Mouse (Mus musculus) heart, adult 8-10 months (tissue): ENCODE data around the gene Sae1. TPM values are rescaled to one million over a fixed set of nuclear protein-coding genes. Genes with fewer than 3 reads are reported as not detected.
"Not testable (repeated sequence)": the region's sequence is repeated elsewhere in the genome, so short reads cannot be mapped to it uniquely, and the experiment has no call there.

Experiments used
- DNase-seq: peaks from one replicate; pipeline ENCODE4 v3.0.0; 2022; ENCODE audit warnings: low spot score
- total RNA-seq, 4 experiments: library from RNA; stranded (reverse); gene quantifications; 2 replicates each; pipeline ENCODE4 v1.2.4; 2022

Sae1 gene
- total RNA-seq, 4 experiments from 2014 or later: 31.6 to 38.8 (median 36.1) TPM

DNA sequence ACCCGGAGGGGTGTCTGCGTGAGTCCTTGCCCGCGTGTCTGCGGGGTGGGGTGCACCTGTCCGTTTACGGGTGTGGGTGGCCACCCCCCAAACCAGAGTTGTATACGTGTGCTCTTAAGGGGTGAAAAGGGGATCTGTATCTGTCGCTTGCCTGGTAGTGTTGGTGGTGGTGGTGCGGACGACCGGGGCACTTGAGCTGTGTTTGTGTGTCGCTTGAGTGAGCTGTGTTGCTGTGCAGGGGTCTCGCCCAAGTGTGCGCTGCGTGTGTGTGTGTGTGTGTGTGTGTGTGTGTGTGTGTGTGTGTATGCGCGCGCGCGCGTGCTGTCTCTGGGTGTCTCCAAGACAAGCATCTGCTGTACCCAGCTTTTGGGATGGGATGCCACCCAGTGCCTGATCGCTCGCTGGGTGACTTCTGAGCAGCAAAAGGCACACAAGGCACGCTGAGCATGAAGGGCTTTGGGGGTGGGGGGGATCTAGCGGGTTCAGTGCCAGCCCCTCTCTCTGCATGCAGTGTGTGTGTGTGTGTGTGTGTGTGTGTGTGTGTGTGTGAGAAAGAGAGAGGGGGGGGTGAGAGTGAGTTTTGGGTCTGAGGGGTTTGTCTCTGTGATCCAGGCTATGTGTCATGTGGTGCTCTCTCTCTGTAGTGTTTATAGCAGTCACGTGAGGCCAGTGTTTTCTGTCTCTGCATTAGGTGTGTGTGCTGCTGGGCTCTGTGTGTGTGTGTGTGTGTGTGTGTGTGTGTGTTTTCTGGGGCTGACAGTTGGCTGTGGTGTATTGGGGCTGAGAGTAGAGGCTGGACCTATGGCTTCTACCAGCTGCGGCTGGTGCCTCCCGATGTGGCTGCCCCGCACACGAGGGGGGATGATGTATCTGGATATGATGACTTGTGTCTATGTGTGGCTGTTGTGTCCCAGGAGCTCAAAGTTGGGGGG lies 76.8 kb downstream of the Sae1 start:
- DNase-seq: peak; percentile 24

DNA sequence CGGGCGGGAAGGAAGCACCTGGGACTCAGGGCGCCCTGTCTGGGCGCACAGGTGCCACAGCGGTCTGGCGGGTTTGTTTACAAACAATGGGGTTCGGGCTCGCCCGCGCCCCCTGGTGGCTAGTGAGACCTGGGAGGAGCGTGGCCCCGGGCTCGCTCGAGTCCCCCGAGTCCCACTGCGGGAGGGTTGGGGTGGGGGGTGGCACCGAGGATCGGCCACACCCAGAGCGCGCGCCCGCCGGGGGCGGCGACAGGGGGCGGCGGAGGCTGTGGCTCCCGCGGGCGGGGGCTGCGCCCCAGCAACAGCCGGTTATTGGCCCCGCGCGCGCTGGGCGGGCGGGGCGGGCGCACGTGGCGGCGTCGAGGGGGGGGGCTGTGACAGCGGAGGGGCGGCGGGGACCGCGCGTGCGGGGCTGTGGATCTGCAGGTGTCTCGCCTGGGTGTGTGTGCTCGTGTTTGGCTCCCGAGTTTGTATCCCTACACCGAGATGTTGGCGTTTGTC lies 77.5 kb downstream of the Sae1 start:
- DNase-seq: peak; percentile 81

DNA sequence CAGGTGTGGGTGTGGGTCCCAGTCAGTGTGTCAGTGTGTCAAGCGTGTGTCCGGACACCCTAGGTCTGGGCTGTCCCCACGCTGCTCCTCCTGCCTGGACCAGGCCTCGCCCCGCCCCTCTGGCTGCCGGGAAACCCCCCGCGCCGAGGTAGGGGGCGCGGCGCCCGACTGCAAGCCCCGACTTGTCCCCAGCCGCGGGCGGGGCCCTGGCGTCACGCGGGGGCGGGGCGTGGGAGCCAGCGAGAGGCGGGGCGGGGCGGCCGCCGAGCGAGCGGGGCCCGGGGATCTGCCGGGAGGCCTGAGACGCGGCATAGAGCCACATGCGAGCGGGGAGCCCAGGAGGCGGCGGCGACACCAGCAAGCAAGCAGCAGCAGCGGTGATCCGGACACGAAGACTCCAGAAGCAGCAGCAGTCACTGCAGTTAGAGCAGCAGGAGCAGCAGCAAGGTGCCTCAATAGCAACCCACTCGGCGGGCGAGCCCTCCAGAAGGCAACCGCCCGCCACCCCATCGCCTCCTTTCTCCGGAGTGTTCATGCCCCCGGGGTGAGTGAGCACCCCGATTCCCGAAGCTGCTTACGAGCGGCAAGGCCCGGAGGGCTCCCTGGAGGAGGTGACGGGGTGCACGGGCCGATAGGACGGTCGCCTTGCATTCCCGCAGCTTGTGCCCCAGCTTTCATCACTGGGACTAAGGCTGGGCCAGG lies 78.1 kb downstream of the Sae1 start:
- DNase-seq: peak; percentile 89

DNA sequence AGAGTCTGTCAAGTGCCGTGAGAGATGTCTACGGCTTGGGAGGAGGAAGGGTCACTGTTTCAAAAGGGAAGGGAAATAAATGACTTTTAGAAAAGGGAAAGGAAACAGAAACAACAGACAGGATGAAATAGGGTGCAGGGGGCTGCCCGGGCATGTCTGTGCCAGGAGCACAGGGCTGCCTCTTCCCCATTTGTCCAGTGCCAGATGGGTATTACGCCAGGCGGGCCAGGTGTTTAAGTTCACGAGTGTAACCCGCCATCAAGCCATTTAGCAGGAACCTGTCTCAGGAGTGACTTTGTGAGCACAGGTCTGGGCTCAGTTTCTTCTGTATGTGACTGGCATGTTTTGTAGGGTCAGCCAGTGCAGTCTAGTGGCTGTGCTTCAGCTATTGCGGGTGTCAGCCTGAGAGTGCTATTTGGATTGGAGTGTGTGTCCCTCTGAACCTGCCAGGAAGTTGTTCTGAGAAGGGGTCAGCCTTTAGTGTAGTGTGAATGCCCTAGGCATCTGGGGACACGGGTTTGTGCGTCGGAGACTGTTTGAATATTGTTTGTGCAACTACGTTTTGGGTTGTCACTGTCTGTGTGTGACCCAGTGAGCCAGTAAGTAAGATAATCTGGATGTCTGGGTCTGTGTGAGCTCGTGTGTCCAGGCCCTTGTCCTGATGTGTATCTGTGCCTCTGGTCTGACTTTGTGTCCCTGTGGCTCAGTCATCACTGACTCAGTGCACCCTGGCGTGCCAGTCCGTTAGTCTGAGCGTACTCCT lies 78.9 kb downstream of the Sae1 start:
- DNase-seq: no peak

DNA sequence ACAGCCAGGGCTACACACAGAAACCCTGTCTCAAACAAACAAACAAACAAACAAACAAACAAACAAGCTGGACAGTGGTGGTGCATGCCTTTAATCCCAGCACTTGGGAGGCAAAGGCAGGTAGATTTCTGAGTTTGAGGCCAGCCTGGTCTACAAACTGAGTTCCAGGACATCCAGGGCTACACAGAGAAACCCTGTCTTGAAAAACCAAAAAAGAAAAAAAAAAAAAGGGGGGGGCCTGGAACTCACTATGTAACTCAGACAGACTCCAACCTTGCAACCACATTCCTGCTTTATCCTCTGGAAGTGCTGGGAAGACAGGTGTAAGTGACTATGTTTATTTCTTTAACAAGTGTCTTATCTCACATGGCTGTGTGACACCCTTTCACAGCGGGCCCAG lies 79.5 kb downstream of the Sae1 start, which contains the start of gene Bbc3:
Gene Bbc3 (plus strand): TSS at position 301 of the 400 bp plus-strand sequence.
- not testable (repeated sequence) for DNase-seq

DNA sequence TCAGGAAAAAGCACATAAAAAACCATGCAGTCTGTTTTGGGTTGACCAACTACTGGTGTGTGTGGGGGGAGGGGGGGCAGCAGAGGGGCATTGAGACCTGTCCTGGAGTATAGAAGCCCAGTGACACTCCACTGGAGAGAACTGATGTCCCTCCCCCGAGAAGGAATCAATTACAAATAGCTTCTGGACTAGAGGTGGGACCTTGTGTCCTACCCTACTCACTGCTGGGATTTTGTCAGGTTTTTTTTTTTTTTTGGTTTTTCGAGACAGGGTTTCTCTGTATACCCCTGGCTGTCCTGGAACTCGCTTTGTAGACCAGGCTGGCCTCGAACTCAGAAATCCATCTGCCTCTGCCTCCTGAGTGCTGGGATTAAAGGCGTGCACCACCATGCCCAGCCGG lies 80.5 kb downstream of the Sae1 start:
- DNase-seq: not testable (repeated sequence)

DNA sequence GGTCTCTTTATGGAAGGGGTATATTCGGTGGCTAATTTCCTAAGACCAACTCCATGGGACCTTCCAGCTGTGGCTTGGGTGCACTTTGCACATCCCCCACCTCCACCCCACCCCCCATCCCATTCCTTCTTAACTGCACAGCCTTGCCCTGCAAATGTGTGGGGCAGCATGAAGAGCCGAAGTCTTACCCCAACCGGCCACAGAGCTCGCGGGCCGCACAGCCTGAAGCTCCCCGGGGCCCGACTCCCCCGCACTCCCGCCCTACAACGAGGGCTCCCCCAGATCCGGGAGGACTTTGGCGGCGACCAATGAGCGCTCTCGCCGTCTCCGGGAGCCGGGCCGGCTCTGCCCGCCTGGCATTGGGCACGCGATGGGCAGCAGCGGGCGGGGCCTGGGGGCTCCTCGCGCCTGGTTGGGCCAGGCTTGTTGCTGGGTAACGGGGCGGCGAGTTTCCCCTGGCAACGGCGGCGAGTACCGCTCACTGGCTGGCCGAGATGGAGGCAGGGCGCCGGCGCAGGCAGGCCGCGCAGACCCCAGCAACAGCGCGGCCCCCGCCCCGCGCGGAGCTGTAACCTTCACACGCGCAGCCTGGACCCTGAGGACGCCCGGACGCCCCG lies 88.1 kb downstream of the Sae1 start:
- DNase-seq: peak; percentile 80

DNA sequence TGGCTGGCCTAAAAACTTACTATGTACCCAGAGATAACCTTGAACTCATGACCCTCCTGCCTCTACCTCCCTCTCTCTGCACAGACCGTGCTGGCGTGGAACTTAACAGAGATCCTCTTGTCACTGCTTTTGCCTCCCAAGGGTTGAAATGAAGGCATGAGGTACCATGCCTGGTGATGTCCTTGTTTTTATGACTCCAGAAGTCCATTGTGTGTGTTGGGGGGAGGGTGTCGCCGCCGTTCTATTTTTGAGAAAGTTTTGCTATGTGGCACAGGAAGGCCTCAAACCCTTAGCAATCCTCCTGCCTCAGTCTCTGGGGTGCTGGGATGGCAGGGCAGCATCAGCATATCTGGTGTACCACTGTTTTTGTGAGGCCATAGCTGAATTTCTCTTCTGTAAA lies 88.7 kb downstream of the Sae1 start:
- no peak for DNase-seq

DNA sequence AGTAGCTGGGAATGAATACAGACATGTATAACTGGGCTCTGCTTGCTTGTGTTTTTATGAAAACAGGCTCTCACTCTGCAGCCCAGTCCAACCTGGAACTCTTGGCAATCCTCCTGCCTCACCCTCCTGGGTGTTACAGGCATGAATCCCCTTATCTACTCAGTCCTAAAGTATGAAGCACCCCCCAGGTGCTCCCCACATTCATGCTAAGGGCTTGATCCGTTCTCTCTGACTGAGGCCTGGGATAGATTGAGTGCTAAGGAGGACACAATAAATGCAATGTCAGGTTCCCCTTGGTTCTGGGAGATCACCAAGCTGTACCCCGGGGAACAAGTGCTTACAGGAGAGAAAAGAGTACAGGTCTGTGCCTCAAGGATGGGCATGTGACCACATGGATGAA lies 90.0 kb downstream of the Sae1 start:
- DNase-seq: no peak

DNA sequence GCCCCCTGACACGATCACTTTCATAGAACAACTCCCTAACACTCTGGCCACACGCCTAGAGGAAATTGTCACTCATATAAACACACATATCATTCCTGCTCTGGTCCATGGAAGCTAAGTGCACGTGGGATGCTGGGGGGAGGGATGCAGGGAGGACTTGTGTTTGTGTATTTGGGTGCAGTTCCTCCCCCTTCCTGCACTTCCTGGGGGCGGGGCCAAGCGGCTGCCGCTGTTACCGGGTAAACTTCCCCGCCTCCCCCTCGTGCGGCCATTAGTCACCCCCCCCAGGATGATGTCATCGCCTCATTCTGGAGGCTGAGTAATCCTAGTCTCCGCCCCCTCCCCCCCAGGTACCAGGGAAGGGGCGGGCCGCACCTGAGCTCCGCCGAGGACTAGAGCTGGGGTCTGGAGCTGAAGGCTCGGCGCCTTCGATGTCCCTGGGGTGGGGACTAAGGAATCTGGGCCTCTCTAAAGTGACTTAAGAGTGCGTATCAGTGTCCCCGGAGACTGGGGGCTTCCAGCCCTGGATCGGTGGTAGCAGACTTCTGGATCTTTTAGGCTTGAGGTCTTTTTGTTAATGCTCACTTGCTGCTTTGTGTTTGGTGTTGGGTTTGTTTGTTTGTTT lies 90.7 kb downstream of the Sae1 start:
- peak; percentile 92 for DNase-seq

DNA sequence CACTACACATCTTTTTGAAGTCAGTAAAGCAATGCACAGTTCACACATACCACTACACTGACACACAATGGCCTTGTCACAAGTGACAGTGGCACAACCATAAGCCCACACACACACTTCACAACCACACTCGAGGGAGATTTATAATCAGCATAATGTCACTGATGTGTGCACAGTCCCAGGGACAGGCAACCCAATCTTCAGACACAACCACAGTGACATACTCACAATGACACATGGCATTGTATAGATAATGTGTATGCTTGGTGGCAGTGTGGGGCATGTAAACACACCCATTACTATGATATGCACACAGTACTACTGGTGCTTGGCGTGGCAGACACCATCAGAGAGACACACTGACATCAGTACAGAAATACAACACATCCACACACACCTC lies 91.5 kb downstream of the Sae1 start:
- no peak for DNase-seq

DNA sequence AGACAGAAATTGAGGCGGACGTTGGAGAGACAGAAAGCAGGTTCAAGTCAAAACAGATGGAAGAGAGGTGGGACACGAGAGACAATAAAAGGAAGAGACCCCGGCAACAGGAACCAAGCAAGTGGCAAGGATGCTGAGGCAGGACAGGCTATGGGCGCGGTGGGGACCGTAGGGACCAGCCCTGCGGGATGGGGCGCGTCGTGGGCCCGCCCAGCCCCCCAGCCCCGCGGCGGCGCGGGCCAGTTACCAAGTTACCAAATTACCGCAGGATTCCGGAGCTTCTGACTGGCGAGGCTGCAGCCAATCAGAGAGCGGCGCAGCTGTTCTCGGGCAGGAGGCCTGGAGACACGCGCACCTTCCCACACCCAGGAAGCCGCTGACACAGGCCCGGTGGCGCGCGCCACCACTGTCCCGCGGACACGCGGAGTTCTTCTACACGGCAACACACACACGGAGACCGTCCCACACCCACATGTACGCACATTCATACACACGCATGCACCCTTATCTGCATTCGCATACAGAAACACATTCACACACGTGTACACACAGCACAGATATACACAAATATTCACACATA lies 92.2 kb downstream of the Sae1 start:
- peak; percentile 84 for DNase-seq

DNA sequence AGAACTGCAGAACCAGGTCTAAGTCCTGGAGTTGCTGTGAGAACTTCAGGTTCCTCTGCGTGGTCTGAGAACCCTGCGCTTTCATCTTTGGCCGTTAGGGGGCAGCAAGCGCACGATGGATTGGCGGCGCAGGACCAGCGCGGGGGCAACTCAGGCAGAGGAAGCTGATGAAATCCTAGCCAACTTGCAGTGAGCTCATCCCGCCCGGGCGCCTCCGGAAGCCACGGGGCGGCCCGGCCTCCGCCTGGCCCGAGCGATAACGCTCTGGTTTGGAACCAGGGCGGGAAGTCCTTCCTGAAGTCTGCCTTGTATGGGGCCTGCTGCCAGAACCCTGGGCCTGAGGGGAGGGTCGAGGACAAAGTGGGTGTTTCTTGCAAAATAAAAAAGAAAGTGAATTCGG lies 92.8 kb downstream of the Sae1 start:
- peak; percentile 97 for DNase-seq

DNA sequence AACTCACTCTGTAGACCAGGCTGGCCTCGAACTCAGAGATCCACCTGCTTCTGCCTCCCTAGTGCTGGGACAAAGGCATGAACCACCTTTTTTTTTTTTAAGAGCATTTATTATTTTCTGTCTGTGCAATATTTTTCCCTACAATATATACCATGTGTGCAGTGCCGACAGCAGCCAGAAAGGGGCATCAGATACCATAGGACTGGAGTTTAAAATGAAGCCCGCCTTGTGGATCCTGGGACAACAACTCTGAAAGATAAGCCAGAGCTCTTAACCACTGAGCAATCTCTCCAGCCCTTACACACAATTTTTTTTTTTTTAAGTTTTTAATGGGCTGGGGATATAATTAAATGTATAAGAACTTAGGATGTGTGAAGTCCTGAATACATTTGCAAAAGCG lies 93.3 kb downstream of the Sae1 start:
- no peak for DNase-seq

DNA sequence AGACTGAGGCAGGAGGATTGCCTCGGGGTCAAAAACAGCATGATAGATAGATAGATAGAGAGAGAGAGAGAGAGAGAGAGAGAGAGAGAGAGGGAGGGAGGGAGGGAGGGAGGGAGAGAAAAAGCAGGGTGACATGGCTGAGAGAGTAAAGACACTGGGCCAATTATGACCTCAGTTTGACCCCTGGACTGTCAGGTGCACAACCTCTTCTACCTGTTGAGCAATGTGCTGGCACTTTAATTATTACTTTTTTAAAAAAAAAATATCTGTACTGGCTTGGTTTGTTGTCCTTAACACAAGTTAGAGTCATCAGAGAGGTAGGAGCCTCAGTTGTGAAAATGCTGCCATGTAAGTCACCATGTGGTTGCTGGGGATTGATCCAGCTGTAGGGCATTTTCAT lies 99.8 kb downstream of the Sae1 start:
- no peak for DNase-seq

DNA sequence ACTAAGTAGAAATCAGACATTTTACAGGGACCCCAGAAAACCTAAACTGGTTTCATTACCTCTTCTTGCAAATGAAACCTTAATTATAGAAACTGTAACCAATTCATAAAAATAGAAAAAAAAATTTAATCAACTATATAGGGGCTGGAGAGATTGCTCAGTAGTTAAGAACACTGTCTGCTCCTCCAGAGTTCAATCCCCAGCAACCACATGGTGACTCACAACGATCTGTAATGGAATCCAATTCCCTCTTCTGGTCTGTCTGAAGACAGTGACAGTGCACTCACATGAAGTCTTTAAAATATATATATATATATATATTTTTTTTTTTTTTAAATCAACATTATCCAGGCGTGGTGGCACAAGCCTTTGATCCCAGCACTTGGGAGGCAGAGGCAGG lies 100.6 kb downstream of the Sae1 start:
- no peak for DNase-seq

DNA sequence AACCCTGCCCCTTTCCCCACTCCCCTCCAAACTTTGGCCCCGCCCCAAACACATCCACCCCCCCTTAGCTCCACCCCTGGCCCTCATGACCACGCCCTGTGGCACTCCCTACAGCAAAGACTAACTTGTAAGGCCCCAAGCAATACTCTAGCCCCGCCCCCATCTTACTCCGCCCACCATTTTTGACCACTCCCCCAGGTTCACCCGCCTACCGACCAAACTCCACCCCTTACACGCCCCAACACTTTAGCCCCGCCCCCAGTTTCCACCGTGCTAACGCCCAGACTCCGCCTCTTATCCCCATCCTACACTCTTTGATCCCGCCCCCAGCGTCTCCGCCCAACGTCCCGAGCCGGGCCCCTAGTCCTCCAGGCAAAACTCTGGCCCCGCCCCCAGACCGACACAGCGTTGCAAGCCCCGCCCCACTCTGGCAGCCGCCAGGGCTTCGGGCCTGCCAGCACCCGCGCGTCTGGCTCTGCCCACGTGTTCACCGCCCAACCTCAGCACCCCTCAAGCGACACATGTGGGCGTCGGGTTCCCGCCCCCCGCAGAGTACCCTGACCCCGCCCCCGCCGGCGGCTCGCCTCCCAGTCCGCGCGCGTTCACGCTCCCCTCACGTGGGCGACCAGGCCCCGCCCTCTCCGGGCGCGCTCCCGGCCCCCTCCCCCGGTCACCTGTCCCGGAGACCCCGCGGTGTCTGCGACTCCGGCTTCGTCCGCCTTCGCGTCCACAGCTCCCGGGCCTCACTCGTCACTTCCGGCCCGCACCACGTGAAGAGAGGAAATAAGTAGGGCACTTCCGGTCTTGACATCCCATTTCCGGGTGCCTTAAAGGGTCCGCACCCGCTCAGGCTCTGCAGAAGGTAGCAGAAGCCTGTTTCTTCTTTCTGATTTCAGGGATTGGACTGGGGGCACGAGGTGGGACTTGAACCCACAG lies 101.3 kb downstream of the Sae1 start, which contains the start of gene Ccdc9:
Gene Ccdc9 (minus strand): TSS at position 770 of the 936 bp plus-strand sequence.
- DNase-seq: peak; percentile 100

DNA sequence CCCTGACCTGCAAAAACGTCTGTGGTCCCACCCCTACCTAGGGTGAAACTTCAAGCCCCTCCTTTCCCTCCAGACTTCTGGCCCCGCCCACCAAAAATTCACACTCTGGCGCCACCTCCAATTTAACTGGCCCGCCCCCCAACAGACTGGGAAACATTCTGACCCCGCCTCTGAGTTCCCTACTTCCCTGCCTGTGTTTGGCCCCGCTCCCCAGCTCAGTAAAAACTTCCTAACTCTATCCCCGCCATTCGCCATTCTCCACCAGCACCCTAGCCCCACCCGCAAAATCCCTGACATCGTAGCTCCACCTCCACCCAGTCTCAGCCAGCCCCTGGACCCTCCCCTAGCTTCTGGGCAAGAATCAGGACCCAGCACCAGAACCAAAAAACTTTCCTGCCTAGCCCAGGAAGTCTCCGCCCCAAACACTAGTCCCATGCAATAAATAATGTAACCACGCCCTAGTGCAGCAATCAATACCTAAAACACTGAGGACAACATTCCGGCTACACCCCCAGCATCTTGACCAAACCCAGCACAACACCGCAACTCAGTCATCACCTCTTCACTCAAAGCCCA lies 102.1 kb downstream of the Sae1 start:
- DNase-seq: peak; percentile 79

DNA sequence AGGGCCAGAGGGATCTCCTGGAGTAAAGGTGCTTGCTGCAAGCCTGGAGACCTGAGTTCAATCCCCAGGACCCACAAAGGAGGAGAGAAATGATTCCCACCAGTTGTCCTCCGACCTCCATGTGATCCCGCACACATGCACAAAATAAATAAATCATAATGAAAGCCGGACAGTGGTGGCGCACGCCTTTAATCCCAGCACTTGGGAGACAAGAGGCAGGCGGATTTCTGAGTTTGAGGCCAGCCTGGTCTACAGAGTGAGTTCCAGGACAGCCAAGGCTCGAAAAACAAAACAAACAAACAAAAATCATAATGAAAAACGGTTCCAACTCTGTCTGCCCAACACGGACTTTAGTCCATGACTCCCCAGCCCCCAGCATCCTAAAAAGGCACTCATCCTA lies 102.7 kb downstream of the Sae1 start:
- DNase-seq: no peak
